Mouse (Mus musculus): ENCODE data around the gene Isoc2a. TPM values are rescaled to one million over a fixed set of nuclear protein-coding genes. Genes with fewer than 3 reads are reported as not detected.
A peak's percentile ranks its signal among the peaks of the same experiment; 100 is the strongest.

The Isoc2a gene
- polyA plus RNA-seq, 1 experiment from 2014 or later, result 0.89 TPM

- WGBS (ENCODE audit: insufficient replicate concordance), result 84% methylated on average over 19 of the region's 21 CpGs
- Histone ChIP-seq H3K9me3 (replicated peaks; ENCODE audit: control insufficient read depth, low read length) (no peaks in the 10 kb centered on the region), H3K9ac (ENCODE audit: low read depth, low read length) (no peak overlapping the region), H3K4me1 (ENCODE audit: control insufficient read depth, low read depth, low read length) (peaks cover 25% of the 10 kb centered on the region), H3K27ac (ENCODE audit: low read length) (no peak overlapping the region), H3K4me2 (ENCODE audit: low read depth, low read length) (no peak overlapping the region), H3K27me3 (ENCODE audit: control insufficient read depth, insufficient read depth, low read depth, low read length) (peaks cover 18% of the 10 kb centered on the region), H3K36me3 (ENCODE audit: control insufficient read depth, insufficient read depth) (peaks cover 30% of the 10 kb centered on the region), H3K4me3 (ENCODE audit: low read depth, low read length) (no peak overlapping the region)
- no peak for ATAC-seq (ENCODE audit: low read depth)
These were observed 42.1 kb downstream of the Isoc2a start for GRCm38 (mm10) chr7:4919096-4919495.

GRCm38 (mm10) chr7:4919971-4920370 lies 43.0 kb downstream of the Isoc2a start:
- no peak overlapping the region for H3K27ac ChIP-seq (ENCODE audit: low read length)
- no peak overlapping the region for H3K4me2 ChIP-seq (ENCODE audit: low read depth, low read length)
- peaks cover 30% of the 10 kb centered on the region for H3K36me3 ChIP-seq (ENCODE audit: control insufficient read depth, insufficient read depth)
- no peak overlapping the region for H3K4me3 ChIP-seq (ENCODE audit: low read depth, low read length)
- no peaks in the 10 kb centered on the region for H3K9me3 ChIP-seq (replicated peaks; ENCODE audit: control insufficient read depth, low read length)
- 90% methylated on average over 21 of the region's 21 CpGs for WGBS (ENCODE audit: insufficient replicate concordance)
- peaks cover 23% of the 10 kb centered on the region for H3K27me3 ChIP-seq (ENCODE audit: control insufficient read depth, insufficient read depth, low read depth, low read length)
- no peak for ATAC-seq (ENCODE audit: low read depth)
- H3K9ac ChIP-seq (ENCODE audit: low read depth, low read length), result no peak overlapping the region
- peaks cover 20% of the 10 kb centered on the region for H3K4me1 ChIP-seq (ENCODE audit: control insufficient read depth, low read depth, low read length)

- H3K9ac ChIP-seq (ENCODE audit: low read depth, low read length), result no peak overlapping the region
- H3K4me1 ChIP-seq (ENCODE audit: control insufficient read depth, low read depth, low read length), result peaks cover 20% of the 10 kb centered on the region
- no peak overlapping the region for H3K27ac ChIP-seq (ENCODE audit: low read length)
- no peak overlapping the region for H3K4me2 ChIP-seq (ENCODE audit: low read depth, low read length)
- H3K9me3 ChIP-seq (replicated peaks; ENCODE audit: control insufficient read depth, low read length), result no peaks in the 10 kb centered on the region
- no peak overlapping the region for H3K4me3 ChIP-seq (ENCODE audit: low read depth, low read length)
- H3K36me3 ChIP-seq (ENCODE audit: control insufficient read depth, insufficient read depth), result peaks cover 30% of the 10 kb centered on the region
- no peak for ATAC-seq (ENCODE audit: low read depth)
- peaks cover 23% of the 10 kb centered on the region for H3K27me3 ChIP-seq (ENCODE audit: control insufficient read depth, insufficient read depth, low read depth, low read length)
- 88% methylated on average over 19 of the region's 19 CpGs for WGBS (ENCODE audit: insufficient replicate concordance)
These were observed 43.5 kb downstream of the Isoc2a start for GRCm38 (mm10) chr7:4920496-4920895.

GRCm38 (mm10) chr7:4920976-4921823 lies 44.2 kb downstream of the Isoc2a start:
- WGBS (ENCODE audit: insufficient replicate concordance), result 36% methylated on average over 23 of the region's 23 CpGs
- peaks cover 18% of the 10 kb centered on the region for H3K4me1 ChIP-seq (ENCODE audit: control insufficient read depth, low read depth, low read length)
- H3K4me3 ChIP-seq (ENCODE audit: low read depth, low read length), result no peak overlapping the region
- no peak overlapping the region for H3K9ac ChIP-seq (ENCODE audit: low read depth, low read length)
- peaks cover 26% of the 10 kb centered on the region for H3K27me3 ChIP-seq (ENCODE audit: control insufficient read depth, insufficient read depth, low read depth, low read length)
- ATAC-seq (ENCODE audit: low read depth), result no peak
- H3K36me3 ChIP-seq (ENCODE audit: control insufficient read depth, insufficient read depth), result peaks cover 30% of the 10 kb centered on the region
- H3K9me3 ChIP-seq (replicated peaks; ENCODE audit: control insufficient read depth, low read length), result no peaks in the 10 kb centered on the region
- H3K4me2 ChIP-seq (ENCODE audit: low read depth, low read length), result no peak overlapping the region
- H3K27ac ChIP-seq (ENCODE audit: low read length), result no peak overlapping the region

- peaks cover 29% of the 10 kb centered on the region for H3K27me3 ChIP-seq (ENCODE audit: control insufficient read depth, insufficient read depth, low read depth, low read length)
- 26% methylated on average over 8 of the region's 8 CpGs for WGBS (ENCODE audit: insufficient replicate concordance)
- H3K9ac ChIP-seq (ENCODE audit: low read depth, low read length), result no peak within 1 kb of the TSS
- no peak for ATAC-seq (ENCODE audit: low read depth)
- no peaks in the 10 kb centered on the region for H3K9me3 ChIP-seq (replicated peaks; ENCODE audit: control insufficient read depth, low read length)
- no peak within 1 kb of the TSS for H3K4me3 ChIP-seq (ENCODE audit: low read depth, low read length)
- peak within 1 kb of the TSS; percentile 31 for H3K4me2 ChIP-seq (ENCODE audit: low read depth, low read length)
- H3K36me3 ChIP-seq (ENCODE audit: control insufficient read depth, insufficient read depth), result peaks cover 30% of the 10 kb centered on the region
- peaks cover 10% of the 10 kb centered on the region for H3K4me1 ChIP-seq (ENCODE audit: control insufficient read depth, low read depth, low read length)
- H3K27ac ChIP-seq (ENCODE audit: low read length), result no peak within 1 kb of the TSS
These were observed 45.0 kb downstream of the Isoc2a start, which contains the start of gene Nat14 for GRCm38 (mm10) chr7:4921824-4922482. Gene Nat14, plus strand, starts transcription at chr7:4922028.

GRCm38 (mm10) chr7:4922508-4922907 lies 45.6 kb downstream of the Isoc2a start:
- Histone ChIP-seq H3K36me3 (ENCODE audit: control insufficient read depth, insufficient read depth) (peaks cover 29% of the 10 kb centered on the region), H3K27ac (ENCODE audit: low read length) (no peak overlapping the region), H3K9ac (ENCODE audit: low read depth, low read length) (no peak overlapping the region), H3K27me3 (ENCODE audit: control insufficient read depth, insufficient read depth, low read depth, low read length) (peaks cover 29% of the 10 kb centered on the region), H3K4me3 (ENCODE audit: low read depth, low read length) (no peak overlapping the region), H3K9me3 (replicated peaks; ENCODE audit: control insufficient read depth, low read length) (no peaks in the 10 kb centered on the region), H3K4me1 (ENCODE audit: control insufficient read depth, low read depth, low read length) (peaks cover 8% of the 10 kb centered on the region), H3K4me2 (ENCODE audit: low read depth, low read length) (peak overlapping the region; percentile 31)
- 3% methylated on average over 14 of the region's 14 CpGs for WGBS (ENCODE audit: insufficient replicate concordance)
- ATAC-seq (ENCODE audit: low read depth), result no peak

- peaks cover 24% of the 10 kb centered on the region for H3K36me3 ChIP-seq (ENCODE audit: control insufficient read depth, insufficient read depth)
- peaks cover 8% of the 10 kb centered on the region for H3K4me1 ChIP-seq (ENCODE audit: control insufficient read depth, low read depth, low read length)
- H3K27ac ChIP-seq (ENCODE audit: low read length), result no peak overlapping the region
- H3K4me3 ChIP-seq (ENCODE audit: low read depth, low read length), result no peak overlapping the region
- H3K9ac ChIP-seq (ENCODE audit: low read depth, low read length), result no peak overlapping the region
- H3K27me3 ChIP-seq (ENCODE audit: control insufficient read depth, insufficient read depth, low read depth, low read length), result peaks cover 29% of the 10 kb centered on the region
- no peak for ATAC-seq (ENCODE audit: low read depth)
- 3% methylated on average over 14 of the region's 14 CpGs for WGBS (ENCODE audit: insufficient replicate concordance)
- H3K4me2 ChIP-seq (ENCODE audit: low read depth, low read length), result peak overlapping the region; percentile 31
- no peaks in the 10 kb centered on the region for H3K9me3 ChIP-seq (replicated peaks; ENCODE audit: control insufficient read depth, low read length)
These were observed 46.1 kb downstream of the Isoc2a start for GRCm38 (mm10) chr7:4922931-4923565.

- no peak overlapping the region for H3K4me3 ChIP-seq (ENCODE audit: low read depth, low read length)
- H3K9me3 ChIP-seq (replicated peaks; ENCODE audit: control insufficient read depth, low read length), result no peaks in the 10 kb centered on the region
- no peak overlapping the region for H3K27ac ChIP-seq (ENCODE audit: low read length)
- no peak for ATAC-seq (ENCODE audit: low read depth)
- WGBS (ENCODE audit: insufficient replicate concordance), result 6% methylated on average over 37 of the region's 37 CpGs
- H3K4me2 ChIP-seq (ENCODE audit: low read depth, low read length), result no peak overlapping the region
- peaks cover 29% of the 10 kb centered on the region for H3K27me3 ChIP-seq (ENCODE audit: control insufficient read depth, insufficient read depth, low read depth, low read length)
- H3K9ac ChIP-seq (ENCODE audit: low read depth, low read length), result no peak overlapping the region
- peaks cover 8% of the 10 kb centered on the region for H3K4me1 ChIP-seq (ENCODE audit: control insufficient read depth, low read depth, low read length)
- peaks cover 21% of the 10 kb centered on the region for H3K36me3 ChIP-seq (ENCODE audit: control insufficient read depth, insufficient read depth)
These were observed 46.8 kb downstream of the Isoc2a start for GRCm38 (mm10) chr7:4923586-4924364.
